Mouse (Mus musculus): ENCODE data around the gene Rnf208.

DNA sequence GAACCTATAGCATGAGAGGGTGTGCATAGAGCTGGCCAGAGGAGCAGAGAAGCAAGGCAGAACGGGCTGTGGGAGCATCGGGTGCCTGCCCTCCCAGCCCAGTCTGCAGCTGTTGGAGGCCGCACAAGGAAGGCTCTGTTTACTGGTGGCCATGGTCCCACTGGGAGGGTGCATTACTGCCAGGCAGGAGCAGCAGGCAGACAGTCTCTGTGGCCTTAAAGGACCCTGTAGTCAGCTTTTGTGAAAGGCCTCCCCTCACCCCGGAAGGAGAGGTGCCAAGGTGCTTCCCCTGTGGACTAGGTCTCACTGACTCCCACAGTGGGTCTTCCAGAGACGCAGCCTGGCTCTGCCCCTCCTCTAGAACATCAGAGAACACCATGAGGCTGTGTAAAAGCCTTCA is 15.2 kb upstream of the Rnf208 start:
- TF ChIP-seq CTCF (IDR thresholded peaks at IDR 0.05; ENCODE audit: borderline replicate concordance, insufficient read depth, low read depth, low read length): no peak
- TF ChIP-seq POLR2A (IDR thresholded peaks at IDR 0.05; ENCODE audit: borderline replicate concordance, insufficient read depth, low read length): no peak

Measured in cerebellum, adult 2 months (tissue).